Mouse (Mus musculus) limb, embryonic 12.5 days (tissue): Measurements from ENCODE around the gene 1700008O03Rik. TPM values are rescaled to one million over a fixed set of nuclear protein-coding genes. Genes with fewer than 3 reads are reported as not detected.

ENCODE experiments used
- ATAC-seq: fragments of 200-750 bp; cut with Nextera tagmentation; 2 replicates; pipeline ENCODE4 v1.8.0; 2017; ENCODE audit warnings: low read depth, moderate TSS enrichment; ENCODE audit not compliant: insufficient number of reproducible peaks, insufficient read depth, low FRiP score, low TSS enrichment
- H3K27ac ChIP-seq: fragments of 300-500 bp; sonication (generic); 2 replicates; pipeline ENCODE4 v1.5.1; 2016; ENCODE audit warnings: mild to moderate bottlenecking, moderate library complexity
- H3K27me3 ChIP-seq: fragments of 300-500 bp; sonication (generic); 2 replicates; pipeline ENCODE4 v1.6.1; 2016; ENCODE audit warnings: mild to moderate bottlenecking, moderate library complexity
- H3K36me3 ChIP-seq: fragments of 300-500 bp; sonication (generic); 2 replicates; pipeline ENCODE4 v1.6.1; 2016; ENCODE audit warnings: mild to moderate bottlenecking, moderate library complexity
- H3K4me1 ChIP-seq: fragments of 300-500 bp; sonication (generic); replicated peaks from 2 replicates; pipeline ENCODE4 v1.6.1; 2016
- H3K4me2 ChIP-seq: fragments of 300-500 bp; sonication (generic); 2 replicates; pipeline ENCODE4 v1.6.1; 2016; ENCODE audit warnings: mild to moderate bottlenecking, moderate library complexity
- H3K4me3 ChIP-seq: fragments of 300-500 bp; sonication (generic); replicated peaks from 2 replicates; pipeline ENCODE4 v1.5.1; 2016; ENCODE audit warnings: mild to moderate bottlenecking
- H3K9ac ChIP-seq: fragments of 300-500 bp; sonication (generic); replicated peaks from 2 replicates; pipeline ENCODE4 v1.6.1; 2016; ENCODE audit warnings: mild to moderate bottlenecking, moderate library complexity
- H3K9me3 ChIP-seq: fragments of 300-500 bp; sonication (generic); 2 replicates; pipeline ENCODE4 v1.6.1; 2016; ENCODE audit warnings: mild to moderate bottlenecking, moderate library complexity
- WGBS: fragments of 180-500 bp; shearing (Covaris S2); methylation state at CpG from one replicate; pipeline ENCODE4 v1.1.7; 2016; 5-methylcytosine and 5-hydroxymethylcytosine counted together
- polyA plus RNA-seq: library from polyadenylated mRNA; unstranded; fragments of >200 nt; fragmentation: Nextera tagmentation; extraction: Ambion mirVana; gene quantifications from 2 replicates; pipeline ENCODE4 v1.2.1, GENCODE M21; 2016

1700008O03Rik gene
- polyA plus RNA-seq, 1 experiment from 2014 or later = 0.64 TPM

DNA sequence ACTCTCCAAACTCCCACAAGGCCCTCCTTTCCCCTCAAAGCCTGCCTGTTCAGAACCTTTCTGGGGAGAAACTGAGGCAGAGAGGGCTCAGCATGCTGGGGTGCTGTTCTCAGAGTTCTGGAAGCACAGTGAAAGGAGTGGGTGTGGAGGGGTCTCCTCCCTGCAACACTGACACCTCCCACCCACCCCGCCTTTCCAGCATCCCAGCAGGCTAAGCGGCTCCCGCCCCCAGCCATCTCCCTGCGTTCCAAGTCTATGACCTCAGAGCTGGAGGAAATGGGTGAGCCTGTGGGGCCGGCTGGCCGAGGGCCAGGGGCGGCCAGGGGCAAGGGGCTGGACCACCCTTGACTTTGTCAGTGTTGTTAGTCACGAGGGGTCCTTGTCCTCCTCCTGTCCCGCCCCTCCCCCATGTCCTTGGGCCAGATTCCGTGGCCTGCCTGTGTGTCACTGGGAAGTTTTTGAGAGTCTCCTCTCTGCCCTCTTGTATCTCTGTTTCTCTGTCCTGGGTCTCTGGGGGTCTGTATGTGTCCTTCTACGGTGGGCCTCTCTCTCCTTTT lies 42.1 kb downstream of the 1700008O03Rik start:
- WGBS = 17% methylated on average over 11 of the region's 11 CpGs
- Histone ChIP-seq H3K9ac (no peak overlapping the region), H3K36me3 (no peaks in the 10 kb centered on the region), H3K27ac (no peak overlapping the region), H3K4me1 (peaks cover 4% of the 10 kb centered on the region; the same call in 1 of the 2 replicates), H3K4me2 (no peak overlapping the region), H3K27me3 (peaks cover 93% of the 10 kb centered on the region), H3K4me3 (no peak overlapping the region), H3K9me3 (no peaks in the 10 kb centered on the region)
- no peak for ATAC-seq

DNA sequence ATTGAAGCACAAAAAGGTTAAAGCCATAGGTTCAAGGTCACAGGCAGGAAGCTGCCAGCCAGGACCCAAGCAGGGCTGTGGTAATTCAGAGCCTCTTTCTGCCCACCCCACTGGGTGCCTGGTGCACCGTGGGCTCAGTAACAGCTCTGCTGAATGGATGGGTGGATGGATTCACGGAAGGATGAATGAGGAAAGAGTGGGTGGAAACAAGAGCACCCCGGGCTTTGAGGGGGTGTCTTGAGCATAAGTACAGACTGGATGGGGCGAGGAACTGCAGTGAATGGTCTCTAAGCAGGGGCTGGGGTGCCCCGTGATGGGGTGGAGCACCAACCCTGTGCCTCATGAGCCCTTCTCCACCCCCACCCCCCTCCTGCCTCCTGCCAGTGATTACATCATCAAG lies 43.9 kb downstream of the 1700008O03Rik start:
- Histone ChIP-seq H3K9me3 (no peaks in the 10 kb centered on the region), H3K27me3 (peaks cover 93% of the 10 kb centered on the region), H3K27ac (no peak overlapping the region), H3K9ac (no peak overlapping the region), H3K4me1 (peaks cover 4% of the 10 kb centered on the region; the same call in 1 of the 2 replicates), H3K4me3 (no peak overlapping the region), H3K4me2 (no peak overlapping the region), H3K36me3 (no peaks in the 10 kb centered on the region)
- WGBS = 64% methylated on average over 5 of the region's 5 CpGs
- ATAC-seq = no peak

DNA sequence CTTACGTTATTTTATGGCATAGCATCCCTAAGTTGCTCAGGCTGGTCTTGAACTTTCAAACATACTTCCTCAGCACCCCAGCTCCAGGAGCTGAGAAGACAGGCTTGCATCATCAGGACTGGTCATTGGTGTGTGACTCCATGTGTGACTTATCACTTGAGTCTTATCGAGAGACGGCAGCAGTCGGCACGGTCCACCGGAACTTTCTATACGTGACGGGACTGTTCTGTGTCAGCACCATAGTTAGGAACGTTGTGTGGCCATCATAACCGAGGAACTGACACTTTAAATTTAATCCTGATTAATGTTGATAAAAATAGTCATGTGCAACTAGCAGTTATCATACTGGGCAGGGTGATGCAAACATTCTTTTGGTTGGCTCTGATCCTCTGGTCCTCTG lies 44.5 kb downstream of the 1700008O03Rik start:
- WGBS = 87% methylated on average over 10 of the region's 10 CpGs
- Histone ChIP-seq H3K27ac (no peak overlapping the region), H3K4me2 (no peak overlapping the region), H3K9ac (no peak overlapping the region), H3K36me3 (no peaks in the 10 kb centered on the region), H3K9me3 (no peaks in the 10 kb centered on the region), H3K4me3 (no peak overlapping the region), H3K4me1 (peaks cover 4% of the 10 kb centered on the region), H3K27me3 (peaks cover 96% of the 10 kb centered on the region)
- no peak for ATAC-seq

DNA sequence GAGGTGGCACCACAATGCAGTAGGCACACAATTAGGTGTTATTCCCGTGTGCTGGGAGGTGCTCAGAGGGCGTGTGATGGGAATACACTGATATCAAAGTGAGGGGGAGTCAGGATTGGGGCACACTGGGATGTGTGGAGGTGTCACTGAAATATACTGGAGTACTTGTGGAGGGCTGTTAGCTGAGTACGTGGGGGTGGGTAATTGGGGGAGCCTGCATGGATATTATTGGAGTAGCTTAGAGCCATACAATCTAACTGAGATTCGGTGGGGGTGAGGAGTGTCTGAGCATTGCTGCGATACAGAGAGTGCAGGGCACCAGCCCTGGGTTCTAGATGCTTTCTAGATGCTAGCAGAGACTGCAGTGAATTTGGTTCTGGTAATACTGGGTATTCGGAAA lies 45.4 kb downstream of the 1700008O03Rik start:
- no peak overlapping the region for H3K27ac ChIP-seq
- H3K4me2 ChIP-seq = no peak overlapping the region
- peaks cover 12% of the 10 kb centered on the region for H3K4me1 ChIP-seq
- peaks cover 98% of the 10 kb centered on the region for H3K27me3 ChIP-seq
- 57% methylated on average over 6 of the region's 6 CpGs for WGBS
- H3K9ac ChIP-seq = no peak overlapping the region
- no peaks in the 10 kb centered on the region for H3K9me3 ChIP-seq
- no peak overlapping the region for H3K4me3 ChIP-seq
- H3K36me3 ChIP-seq = no peaks in the 10 kb centered on the region
- ATAC-seq = no peak

DNA sequence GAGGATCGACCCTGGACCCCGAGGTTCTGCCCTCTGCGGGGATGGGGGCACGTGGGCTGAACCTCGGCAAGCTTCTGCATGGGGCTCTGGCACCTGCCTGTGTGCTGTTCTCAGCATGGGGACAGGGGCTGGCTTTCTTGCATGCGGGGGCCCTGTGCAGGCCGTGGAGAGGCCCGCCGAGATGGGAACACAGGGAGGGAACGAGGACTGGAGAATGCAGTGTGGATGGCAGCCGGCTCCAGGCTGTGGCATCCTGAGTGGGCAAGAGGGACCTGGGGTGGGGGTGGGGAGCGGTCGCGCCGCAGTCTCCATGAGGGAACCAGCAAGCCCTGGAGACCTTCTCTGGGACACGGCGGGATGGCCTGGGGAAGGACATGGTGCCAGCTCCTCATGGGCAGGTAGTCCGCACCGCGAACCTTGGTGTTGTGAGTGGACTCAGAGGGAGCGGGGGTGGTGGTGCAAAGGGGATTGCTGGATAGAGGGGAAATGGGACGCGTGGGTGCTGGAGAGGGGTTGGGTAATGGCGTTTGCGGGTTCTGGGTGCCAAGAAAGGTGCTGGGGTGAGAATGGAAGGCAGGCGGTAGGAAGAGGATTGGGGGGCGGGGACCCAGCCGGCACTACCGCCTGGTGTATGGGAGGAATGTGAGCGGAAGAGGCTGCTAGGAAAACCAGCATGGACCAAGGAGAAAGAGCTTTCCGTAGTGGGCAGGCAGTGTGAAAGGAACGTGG lies 48.3 kb downstream of the 1700008O03Rik start:
- WGBS = 4% methylated on average over 32 of the region's 32 CpGs
- no peak overlapping the region for H3K4me3 ChIP-seq
- no peak overlapping the region; the same call in 1 of the 2 replicates for H3K9ac ChIP-seq
- no peaks in the 10 kb centered on the region for H3K9me3 ChIP-seq
- ATAC-seq = no peak
- H3K27me3 ChIP-seq = peaks cover 99% of the 10 kb centered on the region
- no peaks in the 10 kb centered on the region for H3K36me3 ChIP-seq
- H3K4me1 ChIP-seq = peaks cover 8% of the 10 kb centered on the region
- H3K27ac ChIP-seq = no peak overlapping the region
- no peak overlapping the region for H3K4me2 ChIP-seq

DNA sequence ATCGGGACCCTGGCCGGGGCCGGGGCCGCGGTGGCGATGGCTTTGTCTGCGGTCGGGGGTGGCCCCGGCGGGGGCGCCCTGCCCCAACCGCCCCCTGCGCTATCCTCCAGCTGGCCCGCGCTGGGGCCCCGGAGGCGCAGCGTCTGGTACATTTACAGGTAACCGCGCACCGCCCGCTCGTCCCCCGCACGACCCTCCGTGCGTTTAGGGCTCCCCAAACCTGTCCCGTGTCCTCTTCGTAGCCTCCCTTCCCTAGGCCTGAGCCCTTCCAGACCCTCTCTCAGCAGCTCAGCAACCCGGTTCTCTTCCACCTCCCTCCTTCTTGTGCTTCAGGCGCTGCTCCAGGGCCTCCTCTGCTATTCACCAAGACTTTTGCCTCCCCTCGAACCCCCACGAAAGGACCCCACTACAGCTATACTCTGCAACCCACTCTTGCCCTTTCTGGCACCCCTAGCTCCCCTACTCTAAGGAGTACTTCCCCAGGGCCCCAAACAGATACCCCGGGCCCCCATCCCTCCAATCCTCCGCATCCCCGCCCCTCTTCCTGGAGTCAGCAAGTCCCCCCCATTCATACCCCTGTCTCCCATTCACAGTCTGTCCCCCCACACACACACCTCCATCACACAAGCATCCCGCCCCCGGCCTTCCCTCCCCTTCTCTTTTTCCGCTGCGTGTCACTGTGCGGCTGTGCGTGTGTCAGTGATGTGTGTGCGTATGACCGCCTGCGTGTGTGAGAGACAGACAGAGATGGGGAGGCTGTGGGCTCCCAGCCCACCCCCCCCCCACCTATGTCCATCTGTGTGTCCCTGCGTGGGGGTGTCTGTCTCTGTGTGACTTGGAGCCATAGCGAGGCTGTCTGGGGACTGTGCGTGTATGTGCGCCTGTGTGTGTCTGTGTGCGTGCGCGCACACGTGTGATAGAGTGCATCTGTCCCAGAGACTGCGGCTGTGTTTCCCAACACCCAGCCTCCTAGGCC lies 49.3 kb downstream of the 1700008O03Rik start:
- no peak for ATAC-seq
- Histone ChIP-seq H3K36me3 (no peaks in the 10 kb centered on the region), H3K27ac (no peak overlapping the region), H3K4me1 (peaks cover 8% of the 10 kb centered on the region), H3K9ac (0 out of 2 replicates have a peak overlapping the region, but pooled peaks have one; percentile 12), H3K27me3 (peaks cover 96% of the 10 kb centered on the region), H3K9me3 (no peaks in the 10 kb centered on the region), H3K4me3 (peak overlapping the region; percentile 48), H3K4me2 (peak overlapping the region; percentile 88)
- WGBS = 2% methylated on average over 32 of the region's 54 CpGs

DNA sequence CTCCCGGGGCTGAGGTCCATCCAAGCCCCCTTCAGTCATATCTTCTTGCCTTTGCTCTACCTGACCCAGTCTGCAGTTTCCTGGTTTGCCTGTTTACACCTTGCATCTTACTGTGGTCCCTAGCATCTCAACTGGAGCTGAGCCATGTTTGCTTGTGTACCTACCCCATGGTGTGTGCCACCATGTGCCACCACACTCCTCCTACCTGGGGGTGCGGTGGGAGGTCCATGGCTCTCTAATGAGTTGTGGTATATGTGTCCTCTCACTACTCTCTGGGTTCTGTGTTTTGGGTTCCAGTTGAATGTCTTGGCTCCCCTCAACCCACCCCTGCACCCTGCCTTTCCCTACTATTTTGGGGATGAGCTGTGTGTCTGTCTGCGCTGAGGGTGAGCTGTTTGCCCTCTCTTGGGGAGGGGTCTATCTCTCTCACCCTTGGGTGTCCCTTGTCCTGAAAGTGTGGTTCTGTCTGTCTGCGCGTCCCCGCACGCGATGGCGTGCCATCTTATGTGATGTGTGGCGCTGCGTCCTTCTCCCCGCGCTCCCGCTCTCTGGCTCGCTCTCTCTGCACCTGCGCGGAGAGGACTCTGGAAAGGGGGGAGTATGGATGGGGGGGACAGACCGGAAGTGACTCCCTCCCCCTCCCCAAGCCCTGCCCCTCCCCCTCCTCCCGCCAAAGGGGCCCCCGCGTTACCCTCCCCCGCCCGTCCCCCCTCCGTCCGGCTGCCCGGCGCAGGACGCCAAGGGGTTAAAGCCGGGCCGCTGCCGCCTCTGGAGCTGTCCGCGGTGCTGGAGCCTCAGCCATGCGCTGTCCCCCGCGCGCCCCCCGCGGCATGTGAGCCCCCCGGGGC lies 50.4 kb downstream of the 1700008O03Rik start:
- Histone ChIP-seq H3K36me3 (no peaks in the 10 kb centered on the region), H3K9ac (0 out of 2 replicates have a peak overlapping the region, but pooled peaks have one; percentile 12), H3K4me3 (peak overlapping the region; percentile 48), H3K4me2 (peak overlapping the region; percentile 88), H3K4me1 (peaks cover 8% of the 10 kb centered on the region), H3K27me3 (peaks cover 90% of the 10 kb centered on the region), H3K9me3 (no peaks in the 10 kb centered on the region), H3K27ac (no peak overlapping the region)
- 0 out of 2 replicates have a peak, but pooled peaks have one; percentile 49 for ATAC-seq
- WGBS = 5% methylated on average over 21 of the region's 40 CpGs

DNA sequence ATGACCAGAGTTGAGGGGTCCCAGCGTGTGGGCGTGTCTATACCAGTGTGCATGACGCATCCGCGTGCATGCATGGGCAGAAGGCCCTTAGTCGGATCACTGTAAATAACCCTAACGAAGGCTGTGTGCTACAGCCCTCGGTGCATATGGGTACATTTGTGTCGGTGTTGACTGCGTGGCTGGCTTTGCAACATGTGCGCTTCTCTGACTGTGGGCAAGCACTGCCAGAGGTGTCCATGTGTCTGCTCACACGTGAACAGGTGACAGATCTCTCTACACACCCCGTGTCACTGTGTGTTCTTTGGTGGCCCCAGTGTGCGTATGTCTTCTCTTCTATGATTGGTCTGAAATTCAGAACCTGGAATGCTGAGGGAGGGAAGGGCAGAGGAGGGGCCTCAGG lies 51.5 kb downstream of the 1700008O03Rik start:
- Histone ChIP-seq H3K27ac (no peak overlapping the region), H3K4me3 (no peak overlapping the region), H3K27me3 (peaks cover 78% of the 10 kb centered on the region), H3K4me1 (peaks cover 8% of the 10 kb centered on the region), H3K9ac (no peak overlapping the region), H3K9me3 (no peaks in the 10 kb centered on the region), H3K4me2 (no peak overlapping the region), H3K36me3 (no peaks in the 10 kb centered on the region)
- 67% methylated on average over 14 of the region's 14 CpGs for WGBS
- ATAC-seq = no peak

DNA sequence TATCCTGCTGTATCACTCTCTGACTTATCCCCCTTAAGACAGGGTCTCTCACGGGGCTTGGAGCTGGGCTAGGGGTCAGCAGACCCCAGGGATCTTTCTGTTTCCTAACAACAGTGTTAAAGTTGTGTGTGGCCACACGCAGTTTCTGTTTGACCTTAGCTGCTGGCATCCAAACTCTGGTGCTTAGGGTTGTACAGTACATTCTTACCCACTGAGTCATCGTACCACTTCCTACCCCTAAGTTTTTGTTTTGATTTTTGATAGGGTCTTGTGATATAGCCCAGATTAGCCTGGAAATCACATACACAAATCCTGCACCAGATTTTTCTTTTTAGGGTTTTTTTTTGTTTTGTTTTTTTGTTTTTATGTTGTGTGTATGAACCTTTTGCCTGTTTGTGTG lies 53.3 kb downstream of the 1700008O03Rik start:
- no peak for ATAC-seq
- Histone ChIP-seq H3K9ac (no peak overlapping the region), H3K36me3 (no peaks in the 10 kb centered on the region), H3K27ac (no peak overlapping the region), H3K4me2 (no peak overlapping the region), H3K4me1 (peaks cover 8% of the 10 kb centered on the region), H3K27me3 (peaks cover 69% of the 10 kb centered on the region), H3K4me3 (no peak overlapping the region), H3K9me3 (no peaks in the 10 kb centered on the region)
- WGBS = 68% methylated on average over 3 of the region's 3 CpGs

DNA sequence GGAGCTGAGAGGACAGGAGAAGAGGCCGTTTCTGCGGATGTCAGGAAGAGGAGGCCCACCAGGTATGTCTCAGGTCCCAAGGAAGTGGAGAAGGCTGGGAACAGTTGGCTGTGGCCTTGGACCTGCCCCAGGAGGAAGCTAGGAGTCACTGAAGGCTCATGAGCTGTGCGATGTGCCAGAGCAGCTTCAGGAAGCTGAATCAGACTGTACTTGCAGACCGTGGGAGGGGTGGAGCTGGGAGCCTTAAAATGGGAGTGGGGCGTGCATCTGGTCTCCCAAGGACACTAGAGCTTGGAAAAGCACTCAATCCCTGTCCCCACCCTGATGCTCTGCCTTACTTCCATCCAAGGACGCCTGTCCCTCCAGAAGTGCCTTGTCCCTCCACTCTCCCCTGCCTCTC lies 59.0 kb downstream of the 1700008O03Rik start:
- H3K9ac ChIP-seq = no peak overlapping the region
- H3K4me1 ChIP-seq = no peaks in the 10 kb centered on the region
- no peak for ATAC-seq
- peaks cover 50% of the 10 kb centered on the region for H3K27me3 ChIP-seq
- no peaks in the 10 kb centered on the region for H3K9me3 ChIP-seq
- H3K36me3 ChIP-seq = no peaks in the 10 kb centered on the region
- no peak overlapping the region for H3K4me2 ChIP-seq
- 47% methylated on average over 6 of the region's 6 CpGs for WGBS
- H3K4me3 ChIP-seq = no peak overlapping the region
- no peak overlapping the region for H3K27ac ChIP-seq
